Mouse (Mus musculus) intestine, embryonic 16.5 days (tissue): Measurements from ENCODE around the gene Thap12. TPM values are rescaled to one million over a fixed set of nuclear protein-coding genes. Genes with fewer than 3 reads are reported as not detected.

Experiments
- ATAC-seq: fragments of 200-750 bp; cut with Nextera tagmentation; 2 replicates; pipeline ENCODE4 v1.8.0; 2017; ENCODE audit warnings: moderate TSS enrichment, moderate library complexity
- H3K27ac ChIP-seq: fragments of 300-500 bp; sonication (generic); 2 replicates; pipeline ENCODE4 v1.5.1; 2014; ENCODE audit warnings: mild to moderate bottlenecking, low read length
- H3K27me3 ChIP-seq: fragments of 300-500 bp; sonication (generic); replicated peaks from 2 replicates; pipeline ENCODE4 v1.6.1; 2014; ENCODE audit warnings: low read length, control low read depth, mixed read lengths; ENCODE audit not compliant: control insufficient read depth, insufficient read depth
- H3K36me3 ChIP-seq: fragments of 300-500 bp; sonication (generic); 2 replicates; pipeline ENCODE4 v1.6.1; 2014; ENCODE audit warnings: low read length, control low read depth; ENCODE audit not compliant: control insufficient read depth, insufficient read depth
- H3K4me1 ChIP-seq: fragments of 300-500 bp; sonication (generic); 2 replicates; pipeline ENCODE4 v1.6.1; 2014; ENCODE audit warnings: low read length, control low read depth, mixed read lengths; ENCODE audit not compliant: control insufficient read depth, insufficient read depth
- H3K4me2 ChIP-seq: fragments of 300-500 bp; sonication (generic); 2 replicates; pipeline ENCODE4 v1.6.1; 2014; ENCODE audit warnings: low read depth, low read length, control low read depth
- H3K4me3 ChIP-seq: fragments of 300-500 bp; sonication (generic); 2 replicates; pipeline ENCODE4 v1.5.1; 2014; ENCODE audit warnings: mild to moderate bottlenecking, low read length
- H3K9ac ChIP-seq: fragments of 300-500 bp; sonication (generic); 2 replicates; pipeline ENCODE4 v1.6.1; 2014; ENCODE audit warnings: low read depth, low read length
- H3K9me3 ChIP-seq: fragments of 300-500 bp; sonication (generic); 2 replicates; pipeline ENCODE4 v1.6.1; 2016; ENCODE audit warnings: low read length, control low read depth; ENCODE audit not compliant: control insufficient read depth
- WGBS: fragments of 180-500 bp; shearing (Covaris S2); extraction: QIAGEN DNeasy Blood & Tissue Kit; methylation state at CpG from one replicate; pipeline ENCODE4 v1.1.7; 2014; 5-methylcytosine and 5-hydroxymethylcytosine counted together
- polyA plus RNA-seq: library from polyadenylated mRNA; unstranded; fragments of >200 nt; fragmentation: Nextera tagmentation; extraction: Ambion mirVana; gene quantifications from 2 replicates; pipeline ENCODE4 v1.2.1, GENCODE M21; 2015

Thap12 gene
- polyA plus RNA-seq, 1 experiment from 2014 or later = 28.8 TPM

- 46% methylated on average over 11 of the region's 11 CpGs for WGBS
- H3K4me1 ChIP-seq = peaks cover 9% of the 10 kb centered on the region
- no peaks in the 10 kb centered on the region for H3K36me3 ChIP-seq
- ATAC-seq = peak; percentile 41; the same call in 1 of the 2 replicates
- no peaks in the 10 kb centered on the region for H3K27me3 ChIP-seq
- H3K4me3 ChIP-seq = no peak overlapping the region
- no peaks in the 10 kb centered on the region for H3K9me3 ChIP-seq
- no peak overlapping the region for H3K27ac ChIP-seq
- H3K4me2 ChIP-seq = no peak overlapping the region
- H3K9ac ChIP-seq = no peak overlapping the region
These were observed 30.5 kb upstream of the Thap12 start for GRCm38 (mm10) chr7:98672241-98672955.

- 59% methylated on average over 4 of the region's 4 CpGs for WGBS
- Histone ChIP-seq H3K4me2 (no peak overlapping the region), H3K9ac (no peak overlapping the region), H3K27me3 (no peaks in the 10 kb centered on the region), H3K36me3 (no peaks in the 10 kb centered on the region), H3K4me1 (peaks cover 12% of the 10 kb centered on the region), H3K4me3 (no peak overlapping the region), H3K9me3 (no peaks in the 10 kb centered on the region), H3K27ac (no peak overlapping the region)
- no peak for ATAC-seq
These were observed 28.6 kb upstream of the Thap12 start for GRCm38 (mm10) chr7:98674344-98674743.

DNA sequence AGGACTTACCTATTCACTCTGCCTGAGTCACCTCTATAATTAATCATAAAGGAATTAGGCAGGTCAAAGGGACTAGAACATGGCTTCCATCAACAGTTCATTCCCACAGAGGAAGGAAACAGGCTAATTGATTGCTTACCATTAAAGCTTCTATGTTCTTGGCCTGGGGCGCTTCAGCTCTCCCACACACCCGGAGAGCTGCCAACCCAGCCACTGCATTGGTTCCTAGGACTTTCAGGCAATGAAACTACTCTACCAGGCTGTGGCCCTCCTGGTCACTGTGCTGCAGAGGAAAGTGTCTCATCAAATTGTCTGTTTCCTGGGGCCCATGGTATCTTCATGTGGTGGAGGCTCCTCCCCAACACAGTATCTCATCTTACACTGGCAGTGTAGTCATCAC lies 25.4 kb upstream of the Thap12 start:
- ATAC-seq = no peak
- Histone ChIP-seq H3K9me3 (no peaks in the 10 kb centered on the region), H3K9ac (no peak overlapping the region), H3K27ac (no peak overlapping the region), H3K36me3 (no peaks in the 10 kb centered on the region), H3K4me1 (peaks cover 3% of the 10 kb centered on the region; the same call in 1 of the 2 replicates), H3K4me2 (no peak overlapping the region), H3K27me3 (no peaks in the 10 kb centered on the region), H3K4me3 (no peak overlapping the region)
- WGBS = 81% methylated on average over 2 of the region's 2 CpGs

GRCm38 (mm10) chr7:98678441-98678840 lies 24.5 kb upstream of the Thap12 start:
- Histone ChIP-seq H3K36me3 (no peaks in the 10 kb centered on the region), H3K27ac (no peak overlapping the region), H3K4me1 (peaks cover 3% of the 10 kb centered on the region; the same call in 1 of the 2 replicates), H3K4me3 (no peak overlapping the region), H3K9ac (no peak overlapping the region), H3K27me3 (no peaks in the 10 kb centered on the region), H3K9me3 (no peaks in the 10 kb centered on the region), H3K4me2 (no peak overlapping the region)
- no peak for ATAC-seq
- 48% methylated on average over 7 of the region's 7 CpGs for WGBS

DNA sequence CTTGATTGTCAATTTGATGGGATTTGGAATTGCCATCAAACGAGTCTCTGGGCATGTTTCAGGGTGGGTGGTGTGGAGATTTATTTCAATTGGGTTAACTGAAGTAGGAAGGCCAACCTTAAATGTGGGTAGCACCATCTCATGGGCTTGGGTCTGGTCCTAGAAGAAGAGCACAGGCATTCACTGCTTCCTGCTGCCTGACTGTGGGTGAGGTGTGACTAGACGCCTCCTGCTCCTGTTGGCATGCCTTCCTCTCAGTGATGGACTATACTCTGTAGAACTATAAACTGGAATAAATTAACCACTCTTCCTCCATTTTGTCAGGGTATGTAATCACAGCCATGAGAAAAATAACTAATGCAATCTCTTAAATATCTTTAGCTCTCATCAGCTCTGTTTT lies 22.2 kb upstream of the Thap12 start:
- Histone ChIP-seq H3K4me2 (no peak overlapping the region), H3K4me1 (peaks cover 3% of the 10 kb centered on the region; the same call in 1 of the 2 replicates), H3K27ac (no peak overlapping the region), H3K4me3 (no peak overlapping the region), H3K36me3 (no peaks in the 10 kb centered on the region), H3K9ac (no peak overlapping the region), H3K27me3 (no peaks in the 10 kb centered on the region), H3K9me3 (no peaks in the 10 kb centered on the region)
- no peak for ATAC-seq
- 72% methylated on average over 2 of the region's 2 CpGs for WGBS

GRCm38 (mm10) chr7:98682821-98683220 lies 20.1 kb upstream of the Thap12 start:
- H3K4me1 ChIP-seq = peaks cover 3% of the 10 kb centered on the region; the same call in 1 of the 2 replicates
- no peaks in the 10 kb centered on the region for H3K36me3 ChIP-seq
- no peak for ATAC-seq
- H3K27me3 ChIP-seq = no peaks in the 10 kb centered on the region
- no peak overlapping the region for H3K27ac ChIP-seq
- WGBS = 90% methylated on average over 10 of the region's 10 CpGs
- H3K4me3 ChIP-seq = no peak overlapping the region
- no peaks in the 10 kb centered on the region for H3K9me3 ChIP-seq
- no peak overlapping the region for H3K9ac ChIP-seq
- no peak overlapping the region for H3K4me2 ChIP-seq

DNA sequence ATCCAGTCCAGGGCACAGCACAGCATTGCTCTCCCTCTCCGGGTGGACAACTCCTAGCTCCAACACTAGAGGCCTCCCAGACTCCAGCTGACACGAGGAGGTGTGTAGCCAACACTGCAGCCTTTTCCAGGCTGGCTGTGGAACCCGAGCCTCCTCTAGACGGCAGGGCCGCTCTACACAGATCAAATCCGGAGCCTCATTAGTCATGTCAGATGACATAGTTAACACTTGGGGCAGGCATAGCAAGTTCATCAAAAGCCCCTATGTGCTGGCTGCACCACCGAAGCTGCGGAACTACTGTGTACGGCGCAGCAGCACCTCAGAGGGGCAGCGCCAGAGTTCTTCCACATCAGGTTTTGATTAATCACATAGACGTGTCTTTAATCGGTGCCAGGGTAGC lies 17.0 kb upstream of the Thap12 start:
- peak; percentile 68 for ATAC-seq
- 38% methylated on average over 13 of the region's 13 CpGs for WGBS
- Histone ChIP-seq H3K9ac (no peak overlapping the region), H3K4me2 (no peak overlapping the region; the same call in 1 of the 2 replicates), H3K4me3 (no peak overlapping the region), H3K9me3 (no peaks in the 10 kb centered on the region), H3K36me3 (no peaks in the 10 kb centered on the region), H3K27ac (no peak overlapping the region), H3K4me1 (0 out of 2 replicates have a peak, but pooled peaks cover 2% of the 10 kb centered on the region), H3K27me3 (no peaks in the 10 kb centered on the region)

DNA sequence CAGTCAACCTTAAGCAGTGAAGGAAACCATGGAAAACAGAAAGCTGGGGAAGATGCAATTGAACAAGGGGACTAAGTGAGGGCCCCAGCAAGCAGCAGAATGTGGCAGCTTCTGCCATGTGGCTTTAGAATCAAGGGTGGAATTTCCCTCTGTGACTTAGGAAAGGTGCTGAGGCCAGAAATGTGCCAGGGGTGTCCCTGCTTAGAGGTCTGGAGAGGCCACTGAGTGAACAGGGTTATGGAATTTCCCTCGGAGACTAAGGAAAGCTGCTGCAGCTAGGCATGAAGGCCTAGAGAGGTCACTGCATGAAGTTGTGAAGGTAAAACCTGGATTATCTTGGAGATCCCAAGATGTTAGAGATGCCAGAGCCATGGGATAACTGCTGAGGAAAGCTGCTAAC lies 12.8 kb upstream of the Thap12 start:
- WGBS = 72% methylated on average over 1 of the region's 1 CpGs
- no peak overlapping the region for H3K27ac ChIP-seq
- peaks cover 11% of the 10 kb centered on the region; the same call in 1 of the 2 replicates for H3K4me1 ChIP-seq
- H3K9ac ChIP-seq = no peak overlapping the region
- no peak overlapping the region for H3K4me3 ChIP-seq
- H3K4me2 ChIP-seq = no peak overlapping the region
- ATAC-seq = no peak
- no peaks in the 10 kb centered on the region for H3K36me3 ChIP-seq
- H3K27me3 ChIP-seq = no peaks in the 10 kb centered on the region
- no peaks in the 10 kb centered on the region for H3K9me3 ChIP-seq

GRCm38 (mm10) chr7:98690831-98691230 lies 12.1 kb upstream of the Thap12 start:
- Histone ChIP-seq H3K27ac (peak overlapping the region; percentile 20; the same call in 1 of the 2 replicates), H3K36me3 (no peaks in the 10 kb centered on the region), H3K9ac (no peak overlapping the region), H3K4me3 (no peak overlapping the region), H3K4me2 (no peak overlapping the region), H3K4me1 (peaks cover 11% of the 10 kb centered on the region; the same call in 1 of the 2 replicates), H3K27me3 (no peaks in the 10 kb centered on the region), H3K9me3 (no peaks in the 10 kb centered on the region)
- 25% methylated on average over 3 of the region's 3 CpGs for WGBS
- ATAC-seq = peak; percentile 68
